Mouse (Mus musculus) brain, embryonic 14.5 days (tissue): ENCODE measurements around the gene Gm11114. TPM values are rescaled to one million over a fixed set of nuclear protein-coding genes. Genes with fewer than 3 reads are reported as not detected.

Source experiments
- DNase-seq: peaks from one replicate; pipeline ENCODE4 v3.0.0-alpha.2; 2011; ENCODE audit warnings: low read depth
- CTCF ChIP-seq: fragments of 200-500 bp; IDR thresholded peaks from 2 replicates; pipeline ENCODE4 v1.5.1; 2012; ENCODE audit warnings: inconsistent platforms, mild to moderate bottlenecking, moderate library complexity, borderline replicate concordance; ENCODE audit not compliant: insufficient read depth, insufficient read length; ENCODE audit errors: extremely low read depth
- POLR2A ChIP-seq: fragments of 200-500 bp; IDR thresholded peaks from 2 replicates; pipeline ENCODE4 v1.6.1; 2012; ENCODE audit warnings: mild to moderate bottlenecking, inconsistent platforms, borderline replicate concordance; ENCODE audit not compliant: poor library complexity, insufficient read depth, insufficient read length, severe bottlenecking; ENCODE audit errors: extremely low read depth
- polyA plus RNA-seq: library from polyadenylated mRNA; depleted of rRNA; stranded (reverse); fragments of >200 nt; gene quantifications from 2 replicates; pipeline ENCODE4 v1.2.3, GENCODE M21; 2012; rRNA removed

Gene Gm11114
- polyA plus RNA-seq, 1 experiment = not detected

DNA sequence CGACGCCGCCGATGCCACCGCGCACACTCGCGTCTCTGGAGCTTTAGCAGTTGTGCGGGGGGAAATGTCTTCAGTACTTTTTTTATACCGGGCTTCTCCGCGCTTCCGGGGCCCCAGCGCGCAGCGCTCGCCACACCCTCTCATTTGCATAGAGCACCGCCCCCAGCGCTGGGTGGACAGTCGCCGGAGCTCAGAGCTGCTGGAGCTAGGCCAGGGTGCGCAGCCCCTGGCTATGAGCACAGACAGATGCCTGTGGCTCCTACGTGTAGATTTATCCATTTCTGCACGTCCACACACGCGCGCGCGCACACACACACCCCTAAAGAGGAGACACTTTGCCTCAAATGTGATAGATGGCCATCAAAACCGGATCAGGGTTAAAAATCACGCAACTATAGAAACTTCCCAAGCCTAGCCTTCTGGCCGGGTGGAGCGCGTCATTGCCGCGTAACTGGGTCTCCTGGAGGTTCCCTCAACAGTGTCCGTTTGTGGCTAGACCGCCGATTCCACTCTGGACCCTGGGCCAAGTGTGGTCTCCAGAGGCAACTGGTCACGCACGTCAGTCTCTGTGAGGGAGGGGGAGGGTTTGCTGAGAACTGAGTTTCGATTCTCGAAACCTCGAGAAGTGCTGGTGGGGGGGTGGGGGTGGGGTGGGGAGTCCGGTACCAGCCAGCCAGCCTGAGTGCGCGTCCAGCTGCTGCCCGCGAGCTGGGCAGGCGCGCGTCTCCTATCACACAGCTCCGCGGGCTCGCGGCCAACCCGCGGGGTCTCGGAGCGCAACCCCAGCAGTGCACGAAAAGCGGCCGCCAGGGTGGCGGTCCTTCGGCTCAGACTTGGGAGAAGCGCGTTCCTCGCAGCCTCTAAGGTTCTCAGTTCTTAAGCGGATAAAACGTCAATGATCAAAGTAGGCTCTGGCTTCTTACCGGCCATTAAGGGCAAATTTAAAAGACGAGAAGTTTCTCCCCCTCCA is 15.0 kb downstream of the Gm11114 start, which contains the start of gene Tent5a:
TSS of gene Tent5a (minus strand) at position 107 of the 970 bp plus-strand sequence.
- TF ChIP-seq POLR2A = 0 out of 2 replicates have a peak, but pooled peaks have one; percentile 12
- peak; percentile 14; the same call in 1 of the 2 replicates for TF ChIP-seq CTCF
- peak; percentile 89 for DNase-seq

- TF ChIP-seq POLR2A (no peak), CTCF (peak; percentile 100)
- DNase-seq = peak; percentile 92
These were observed 15.7 kb downstream of the Gm11114 start for GRCm38 (mm10) chr9:85328259-85328658.

- no peak for TF ChIP-seq POLR2A
- TF ChIP-seq CTCF = no peak
- no peak for DNase-seq
These were observed 18.9 kb downstream of the Gm11114 start for GRCm38 (mm10) chr9:85331521-85331920.

- DNase-seq = no peak
- no peak for TF ChIP-seq CTCF
- no peak for TF ChIP-seq POLR2A
These were observed 23.5 kb downstream of the Gm11114 start for GRCm38 (mm10) chr9:85336046-85336445.

- DNase-seq = no peak
- TF ChIP-seq CTCF = no peak
- no peak for TF ChIP-seq POLR2A
These were observed 27.7 kb downstream of the Gm11114 start for GRCm38 (mm10) chr9:85340303-85340702.

DNA sequence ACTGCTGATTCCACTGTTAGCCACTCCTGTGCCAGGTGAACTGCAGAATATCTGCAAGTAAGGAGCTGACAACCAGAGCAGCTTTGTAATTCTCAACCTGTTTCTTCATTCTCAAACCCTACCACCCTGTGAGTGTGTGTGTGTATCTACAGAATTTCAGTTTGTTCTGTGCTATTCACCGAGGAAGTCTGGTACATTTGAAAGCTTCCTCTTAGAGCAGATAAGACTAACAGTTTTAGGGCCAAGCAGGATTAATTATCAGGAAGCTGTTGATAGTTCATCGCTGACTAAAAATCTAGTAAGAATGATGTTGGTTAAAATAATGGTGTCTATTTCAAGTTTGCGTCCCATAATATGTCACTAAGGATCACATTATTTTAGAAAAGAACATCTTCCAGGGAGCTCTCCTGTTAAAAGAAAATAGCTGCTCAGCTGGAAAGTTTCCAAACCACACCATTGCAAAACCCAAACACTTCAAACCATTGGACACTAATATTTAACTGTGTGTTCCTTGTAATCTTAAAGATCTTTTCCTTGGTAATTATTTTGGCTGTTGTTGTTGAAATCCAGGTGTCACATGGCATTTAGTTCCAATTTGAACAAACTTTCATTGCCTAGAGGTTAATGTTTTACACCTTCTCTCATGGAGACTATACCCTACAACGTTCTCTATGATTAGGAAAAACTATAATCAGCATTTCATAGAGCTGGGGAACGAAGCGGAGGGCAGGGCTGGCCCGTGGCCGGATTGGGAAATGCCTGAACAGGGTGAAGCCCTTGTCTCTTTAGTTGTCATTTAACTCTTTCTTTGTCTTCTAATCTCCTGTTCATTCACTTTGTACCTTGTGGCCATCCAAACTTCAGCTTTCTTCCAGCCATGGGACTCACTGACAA is 30.6 kb downstream of the Gm11114 start:
- DNase-seq = no peak
- TF ChIP-seq CTCF (no peak), POLR2A (no peak)

DNA sequence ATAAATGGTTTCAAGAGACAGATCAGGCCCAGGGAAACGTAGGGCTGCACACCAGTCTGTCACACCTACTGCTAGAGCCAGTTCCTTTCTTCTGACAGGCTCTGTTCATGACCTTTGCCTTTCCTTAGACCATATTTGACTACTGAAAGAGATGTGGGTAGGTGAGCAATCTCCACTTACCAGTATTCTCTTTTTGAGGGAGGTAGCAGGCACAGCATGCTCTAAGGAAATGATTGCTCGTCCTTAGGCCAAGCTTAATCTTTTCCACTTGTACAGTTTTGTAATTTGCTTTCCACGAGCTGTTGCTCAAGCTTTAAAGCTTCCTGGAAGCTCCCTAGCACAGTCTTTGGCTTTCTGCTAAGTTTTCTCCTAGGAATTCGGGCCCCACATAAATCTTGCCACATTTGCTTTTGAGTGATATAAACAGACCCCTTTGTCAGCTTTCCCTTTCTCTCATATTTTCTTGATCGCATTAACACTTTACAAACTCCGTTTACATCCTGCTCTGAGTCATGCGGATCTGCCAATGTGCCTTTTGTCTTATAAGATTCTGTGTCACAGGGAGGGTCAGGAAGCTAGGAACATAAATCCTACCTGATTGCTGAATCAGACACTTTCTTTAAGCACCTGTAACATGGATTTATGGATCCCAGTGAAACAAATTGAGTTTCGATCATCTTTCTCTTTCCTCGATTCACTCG is 35.4 kb downstream of the Gm11114 start:
- DNase-seq = no peak
- TF ChIP-seq POLR2A (no peak), CTCF (no peak)

DNA sequence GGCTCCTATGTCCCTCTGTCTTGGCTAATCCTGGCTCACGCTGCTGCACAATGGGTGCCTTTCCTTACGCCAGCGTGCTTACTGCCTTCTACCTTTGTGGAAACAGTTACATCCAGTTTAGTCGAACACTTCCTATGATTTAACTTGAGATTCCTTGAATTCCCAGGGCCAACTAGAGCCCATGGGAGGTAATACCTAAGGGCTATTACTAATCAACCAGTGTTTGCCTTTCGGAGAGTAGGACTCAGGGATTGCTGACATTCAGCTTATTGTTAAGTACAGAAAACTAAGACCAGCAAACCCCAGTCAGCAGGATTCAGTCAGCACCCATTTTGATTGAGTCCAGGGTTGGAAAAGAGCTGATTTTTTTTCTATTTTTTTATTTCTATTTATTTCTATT is 43.0 kb downstream of the Gm11114 start:
- TF ChIP-seq CTCF = no peak
- TF ChIP-seq POLR2A = no peak

DNA sequence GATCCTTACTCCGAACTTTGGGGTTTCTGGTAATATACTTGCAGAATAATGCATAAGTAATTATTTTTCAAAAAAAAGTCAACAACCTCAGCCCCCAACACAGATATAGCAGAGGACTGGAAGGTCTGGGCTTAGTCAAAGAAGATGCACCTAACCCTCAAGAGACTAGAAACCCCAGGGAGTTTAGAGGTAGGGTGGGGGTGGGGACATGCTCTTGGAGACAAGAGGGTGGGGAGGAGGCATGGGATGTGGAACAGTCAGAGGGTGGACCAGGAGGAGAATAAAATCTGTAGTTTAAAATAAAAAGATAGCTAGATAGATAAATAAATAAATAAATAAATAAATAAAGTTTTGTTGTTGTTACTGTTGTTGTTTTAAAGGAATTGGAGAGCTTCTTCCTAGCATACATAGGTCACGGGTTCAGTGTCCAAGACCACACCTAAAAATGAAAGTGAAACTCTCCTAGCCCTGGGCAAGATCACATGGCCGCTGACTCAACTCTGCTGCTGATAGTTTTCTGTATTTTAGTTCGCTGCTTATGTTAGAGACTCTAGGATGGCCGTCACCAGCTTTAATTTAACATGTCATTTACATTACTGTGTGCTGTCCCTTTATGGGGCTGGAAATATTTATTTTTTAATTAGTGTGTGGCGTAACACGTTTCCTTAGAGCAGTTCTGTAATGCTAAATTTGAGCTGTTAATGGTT is 44.7 kb downstream of the Gm11114 start:
- no peak for TF ChIP-seq CTCF
- TF ChIP-seq POLR2A = no peak
- no peak for DNase-seq

More for the DNA sequence above, 43.0 kb downstream of the Gm11114 start:
- DNase-seq = no peak

Other genes starting within 250 kb of the Gm11114 start
- gene Tent5a, start 14.6 kb downstream of the Gm11114 start, polyA plus RNA-seq = 2.7 and 5.4 TPM in 2 replicates